Mouse (Mus musculus): ENCODE data around the gene Gfer.
"Not testable (repeated sequence)": the region's sequence is repeated elsewhere in the genome, so short reads cannot be mapped to it uniquely, and the experiment has no call there.

The Gfer gene

GRCm38 (mm10) chr17:24722220-24722924 is 26.4 kb upstream of the Gfer start:
- DNase-seq (ENCODE audit: low read depth, low spot score): no peak

- not testable (repeated sequence) for DNase-seq (ENCODE audit: low read depth, low spot score)
Measured at GRCm38 (mm10) chr17:24721383-24721955, 25.5 kb upstream of the Gfer start.

- not testable (repeated sequence) for DNase-seq (ENCODE audit: low read depth, low spot score)
Measured at GRCm38 (mm10) chr17:24720616-24721015, 24.7 kb upstream of the Gfer start.

GRCm38 (mm10) chr17:24719494-24720222 is 23.7 kb upstream of the Gfer start:
- peak; percentile 99 for DNase-seq (ENCODE audit: low read depth, low spot score)

- not testable (repeated sequence) for DNase-seq (ENCODE audit: low read depth, low spot score)
Measured at GRCm38 (mm10) chr17:24718938-24719337, 23.0 kb upstream of the Gfer start.

GRCm38 (mm10) chr17:24717943-24718342 is 22.0 kb upstream of the Gfer start, which contains the start of the genes Rnf151 and Rps2:
TSS of gene Rnf151 (minus strand) at chr17:24718063.
TSS of gene Rps2 (plus strand) at chr17:24718116.
- DNase-seq (ENCODE audit: low read depth, low spot score): no peak

- DNase-seq (ENCODE audit: low read depth, low spot score): no peak
Measured at GRCm38 (mm10) chr17:24716166-24716682, 20.3 kb upstream of the Gfer start.

GRCm38 (mm10) chr17:24715556-24715955 is 19.6 kb upstream of the Gfer start:
- no peak for DNase-seq (ENCODE audit: low read depth, low spot score)

GRCm38 (mm10) chr17:24708646-24709045 is 12.7 kb upstream of the Gfer start:
- no peak for DNase-seq (ENCODE audit: low read depth, low spot score)

GRCm38 (mm10) chr17:24707801-24708425 is 12.0 kb upstream of the Gfer start:
- DNase-seq (ENCODE audit: low read depth, low spot score): no peak

GRCm38 (mm10) chr17:24706982-24707800 is 11.2 kb upstream of the Gfer start, which contains the start of gene Tbl3:
TSS of gene Tbl3 (minus strand) at chr17:24707660.
- DNase-seq (ENCODE audit: low read depth, low spot score): peak; percentile 92

- no peak for DNase-seq (ENCODE audit: low read depth, low spot score)
Measured at GRCm38 (mm10) chr17:24705821-24706220, 9.9 kb upstream of the Gfer start.

- no peak for DNase-seq (ENCODE audit: low read depth, low spot score)
Measured at GRCm38 (mm10) chr17:24701251-24701650, 5.3 kb upstream of the Gfer start.

- DNase-seq (ENCODE audit: low read depth, low spot score): no peak
Measured at GRCm38 (mm10) chr17:24699473-24699872, 3.5 kb upstream of the Gfer start.

- no peak for DNase-seq (ENCODE audit: low read depth, low spot score)
Measured at GRCm38 (mm10) chr17:24698715-24699114, 2.8 kb upstream of the Gfer start.

- DNase-seq (ENCODE audit: low read depth, low spot score): no peak
Measured at GRCm38 (mm10) chr17:24697985-24698384, 2.0 kb upstream of the Gfer start.

GRCm38 (mm10) chr17:24695326-24696010 is 488 bp downstream of the Gfer start:
- DNase-seq (ENCODE audit: low read depth, low spot score): no peak

- DNase-seq (ENCODE audit: low read depth, low spot score): no peak
Measured at GRCm38 (mm10) chr17:24692385-24692784, 3.6 kb downstream of the Gfer start.

GRCm38 (mm10) chr17:24689251-24690081 is 6.5 kb downstream of the Gfer start, which contains the start of gene Syngr3:
TSS of gene Syngr3 (minus strand) at chr17:24689955.
- DNase-seq (ENCODE audit: low read depth, low spot score): no peak

Measured in skeletal muscle tissue, adult 2 months (tissue).